Mouse (Mus musculus): ENCODE measurements at regions not wholly inside any gene's neighbourhood (a gene's known extent, or its start where the extent isn't known, plus 50 kb on each side); places are given as distances from the start of the nearest gene placed in this dataset.

GRCm38 (mm10) chr15:68341056-68341455, 1840.3 kb upstream of the Lrrc6 start:
- TF ChIP-seq MAFK (IDR thresholded peaks at IDR 0.05; ENCODE audit: insufficient read depth, low read depth, low read length), result no peak
- TF ChIP-seq ZC3H11A (IDR thresholded peaks at IDR 0.05; ENCODE audit: borderline replicate concordance, low read depth, low read length), result no peak
- TF ChIP-seq HCFC1 (IDR thresholded peaks at IDR 0.05; ENCODE audit: borderline replicate concordance, insufficient read depth, low read length), result no peak
